Mouse (Mus musculus) adrenal gland (tissue): ENCODE results near the gene Coro2a.
"Not testable (repeated sequence)": the region's sequence is repeated elsewhere in the genome, so short reads cannot be mapped to it uniquely, and the experiment has no call there.

Source experiments
- intact Hi-C: fragments of 180-260 bp; cut with DNase I; formaldehyde crosslinking; loops from one replicate; pipeline ENCODE4 v1.15.1; 2025

The Coro2a gene

GRCm38 (mm10) chr4:46585041-46585810, 16.8 kb downstream of the Coro2a start:
- intact Hi-C loops: loop anchor here (1.0 kb wide), 1 partner anchor 11 kb away; no protein-coding TSS in a partner anchor

- intact Hi-C loops: not testable (repeated sequence)
Measured at GRCm38 (mm10) chr4:46584536-46584935, 17.5 kb downstream of the Coro2a start.

GRCm38 (mm10) chr4:46584084-46584483, 17.9 kb downstream of the Coro2a start:
- intact Hi-C loops: not testable (repeated sequence)

- intact Hi-C loops: not testable (repeated sequence)
Measured at GRCm38 (mm10) chr4:46582024-46582423, 20.0 kb downstream of the Coro2a start.

- intact Hi-C loops: not testable (repeated sequence)
Measured at GRCm38 (mm10) chr4:46581577-46581976, 20.4 kb downstream of the Coro2a start.

GRCm38 (mm10) chr4:46580799-46581243, 21.2 kb downstream of the Coro2a start:
- intact Hi-C loops: not testable (repeated sequence)

- intact Hi-C loops: not testable (repeated sequence)
Measured at GRCm38 (mm10) chr4:46578796-46579346, 23.1 kb downstream of the Coro2a start.

GRCm38 (mm10) chr4:46578228-46578627, 23.8 kb downstream of the Coro2a start:
- intact Hi-C loops: no loop called here

- intact Hi-C loops: not testable (repeated sequence)
Measured at GRCm38 (mm10) chr4:46575509-46576284, 26.3 kb downstream of the Coro2a start.

GRCm38 (mm10) chr4:46574841-46575240, 27.2 kb downstream of the Coro2a start:
- intact Hi-C loops: loop anchor here (1.0 kb wide), 1 partner anchor 10 kb away; no protein-coding TSS in a partner anchor

GRCm38 (mm10) chr4:46574024-46574753, 27.8 kb downstream of the Coro2a start:
- intact Hi-C loops: loop anchor here (1.0 kb wide), 1 partner anchor 11 kb away; no protein-coding TSS in a partner anchor

GRCm38 (mm10) chr4:46572616-46573015, 29.4 kb downstream of the Coro2a start:
- intact Hi-C loops: no loop called here

GRCm38 (mm10) chr4:46571744-46572143, 30.3 kb downstream of the Coro2a start:
- intact Hi-C loops: no loop called here

- intact Hi-C loops: no loop called here
Measured at GRCm38 (mm10) chr4:46569671-46570070, 32.3 kb downstream of the Coro2a start.

- intact Hi-C loops: no loop called here
Measured at GRCm38 (mm10) chr4:46568169-46568568, 33.8 kb downstream of the Coro2a start.

- intact Hi-C loops: no loop called here
Measured at GRCm38 (mm10) chr4:46566931-46567671, 34.9 kb downstream of the Coro2a start.

- intact Hi-C loops: no loop called here
Measured at GRCm38 (mm10) chr4:46565393-46565955, 36.5 kb downstream of the Coro2a start.

GRCm38 (mm10) chr4:46564247-46564646, 37.8 kb downstream of the Coro2a start:
- intact Hi-C loops: no loop called here

- intact Hi-C loops: no loop called here
Measured at GRCm38 (mm10) chr4:46563847-46564246, 38.2 kb downstream of the Coro2a start.

GRCm38 (mm10) chr4:46562841-46563240, 39.2 kb downstream of the Coro2a start:
- intact Hi-C loops: no loop called here
